Mouse (Mus musculus) C2C12 (cell line): ENCODE results near the gene Cox8b.
"Not testable (repeated sequence)": the region's sequence is repeated elsewhere in the genome, so short reads cannot be mapped to it uniquely, and the experiment has no call there.

Experiments
- CEBPB ChIP-seq: IDR thresholded peaks from one replicate; pipeline ENCODE4 v1.6.1; 2011; ENCODE audit warnings: low read depth, mild to moderate bottlenecking, control low read depth, moderate library complexity
- CTCF ChIP-seq: IDR thresholded peaks from one replicate; pipeline ENCODE4 v1.5.1; 2011; ENCODE audit not compliant: control insufficient read depth, insufficient read depth, insufficient read length
- MYOD1 ChIP-seq: IDR thresholded peaks from one replicate; pipeline ENCODE4 v1.6.1; 2011; ENCODE audit warnings: low read depth; ENCODE audit not compliant: control insufficient read depth, insufficient read length
- USF1 ChIP-seq: IDR thresholded peaks from one replicate; pipeline ENCODE4 v1.6.1; 2011; ENCODE audit warnings: low read depth, mild to moderate bottlenecking, control low read depth, moderate library complexity

DNA sequence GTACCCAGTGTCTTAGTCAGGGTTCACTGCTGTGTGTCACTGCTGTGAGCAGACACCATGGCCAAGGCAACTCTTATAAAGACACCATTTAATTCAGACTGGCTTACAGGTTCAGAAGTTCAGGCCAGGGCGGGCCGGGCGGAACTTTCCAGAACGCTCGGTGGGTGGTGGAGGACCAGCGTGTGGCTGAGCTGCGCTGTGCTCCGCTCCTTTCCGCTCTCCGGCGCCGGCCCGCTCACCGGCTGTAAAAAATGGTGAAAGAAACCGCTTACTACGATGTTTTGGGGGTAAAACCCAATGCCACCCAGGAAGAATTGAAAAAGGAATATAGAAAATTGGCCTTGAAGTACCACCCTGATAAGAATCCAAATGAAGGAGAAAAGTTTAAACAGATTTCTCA is 9.6 kb downstream of the Cox8b start:
- not testable (repeated sequence) for TF ChIP-seq CTCF, USF1, MYOD1, CEBPB
